Comparison of ENCODE assay signal across 8 mouse cellular contexts in the genomic region with DNA sequence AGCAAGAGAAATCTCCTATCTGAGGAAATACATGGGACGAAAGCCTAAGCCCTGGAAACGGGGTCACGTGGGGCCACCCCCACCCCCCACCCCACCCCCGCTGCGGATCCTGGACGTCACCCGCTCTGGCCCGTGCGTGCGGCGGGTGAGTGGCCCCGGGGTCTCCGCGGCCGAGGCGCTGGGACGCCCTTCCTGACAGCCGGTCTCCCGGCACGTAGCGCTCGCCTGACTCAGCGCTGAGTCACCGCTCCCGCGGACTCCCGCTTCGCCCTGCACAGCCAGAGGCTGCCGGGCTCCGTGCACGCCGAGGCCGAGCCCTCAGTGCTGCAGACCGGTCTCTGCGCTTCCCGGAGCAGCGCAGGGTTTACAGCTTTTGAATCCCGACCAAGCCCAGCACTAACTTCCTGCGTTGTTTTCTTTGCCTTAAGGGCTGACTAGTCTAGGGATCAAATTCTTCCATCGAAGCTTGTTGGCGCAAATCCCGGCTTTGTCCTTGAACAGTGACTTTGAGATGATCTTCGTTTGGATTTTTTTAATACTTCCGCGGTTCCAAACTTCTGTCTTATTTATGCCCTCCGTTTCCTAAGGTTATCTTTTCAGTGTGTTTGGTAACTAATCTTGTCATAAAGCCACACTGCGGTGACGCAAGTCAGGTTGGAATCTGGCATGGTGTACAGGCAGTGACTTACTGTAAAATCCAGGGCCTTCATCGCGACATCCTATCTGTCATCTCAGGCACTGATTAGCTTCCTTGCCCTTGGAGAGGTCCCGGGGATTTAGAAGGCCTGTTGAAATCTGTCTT.
A peak's percentile ranks its signal among the peaks of the same experiment; 100 is the strongest.
DNase-seq lines count a peak whose midpoint lies in the region; ATAC-seq and TF ChIP-seq lines count a peak whose summit lies in the region.

No protein-coding gene starts in this region.

- no peaks in the 10 kb centered on the region for H3K79me2 ChIP-seq in C2C12 (ENCODE audit: control insufficient read depth, insufficient read depth)

- H3K4me3 ChIP-seq in C2C12 (ENCODE audit: insufficient read depth, poor library complexity, severe bottlenecking), result no peak overlapping the region
- H3K4me3 ChIP-seq in bone marrow, adult 2 months (replicated peaks; ENCODE audit: control insufficient read depth, low read depth, low read length), result peak overlapping the region; percentile 25
- peak overlapping the region; percentile 52 for H3K4me3 ChIP-seq in embryonic facial prominence, embryonic 14.5 days (ENCODE audit: low read depth, low read length)
- peak overlapping the region; percentile 57 for H3K4me3 ChIP-seq in heart, embryonic 10.5 days
- peak overlapping the region; percentile 48 for H3K4me3 ChIP-seq in kidney, embryonic 15.5 days (replicated peaks)
- H3K4me3 ChIP-seq in liver, embryonic 12.5 days, result peak overlapping the region; percentile 52
- H3K4me3 ChIP-seq in testis, adult 2 months (ENCODE audit: control insufficient read depth, low read depth, low read length), result peak overlapping the region; percentile 88

- no peaks in the 10 kb centered on the region for H3K27me3 ChIP-seq in C2C12 (ENCODE audit: control insufficient read depth, insufficient read depth, insufficient read length)
- H3K27me3 ChIP-seq in embryonic facial prominence, embryonic 14.5 days (replicated peaks; ENCODE audit: control insufficient read depth, insufficient read depth, low read length), result no peaks in the 10 kb centered on the region
- no peaks in the 10 kb centered on the region for H3K27me3 ChIP-seq in heart, embryonic 10.5 days (ENCODE audit: insufficient read depth, poor library complexity, severe bottlenecking)
- no peaks in the 10 kb centered on the region for H3K27me3 ChIP-seq in kidney, embryonic 15.5 days
- H3K27me3 ChIP-seq in liver, embryonic 12.5 days (replicated peaks), result peaks cover 9% of the 10 kb centered on the region
- no peaks in the 10 kb centered on the region; the same call in 1 of the 2 replicates for H3K27me3 ChIP-seq in testis, adult 2 months (ENCODE audit: control insufficient read depth, insufficient read depth, low read length)

- peak; percentile 97 for ATAC-seq in embryonic facial prominence, embryonic 14.5 days (ENCODE audit: low read depth)
- ATAC-seq in kidney, embryonic 15.5 days (replicated peaks; ENCODE audit: low FRiP score), result peak; percentile 99
- ATAC-seq in liver, embryonic 12.5 days, result peak; percentile 94

- H3K9ac ChIP-seq in embryonic facial prominence, embryonic 14.5 days (ENCODE audit: low read depth, low read length), result peak overlapping the region; percentile 75
- peak overlapping the region; percentile 49 for H3K9ac ChIP-seq in kidney, embryonic 15.5 days
- peak overlapping the region; percentile 57 for H3K9ac ChIP-seq in liver, embryonic 12.5 days

- peak; percentile 90 for DNase-seq in embryonic facial prominence, embryonic 14.5 days (ENCODE audit: low spot score)
- DNase-seq in heart, embryonic 10.5 days (ENCODE audit: low spot score), result peak; percentile 93
- peak; percentile 43 to 52 for DNase-seq in natural killer cell, adult 2 months (ENCODE audit: low spot score in 2 of 2)

- H3ac ChIP-seq in C2C12 (ENCODE audit: control insufficient read depth, insufficient read length, low read depth), result peak overlapping the region; percentile 45

- TF ChIP-seq CTCF in C2C12 (IDR thresholded peaks at IDR 0.05; ENCODE audit: control insufficient read depth, insufficient read depth, insufficient read length), result no peak
- TF ChIP-seq CTCF in bone marrow, adult 2 months (IDR thresholded peaks at IDR 0.05; ENCODE audit: control insufficient read depth, insufficient read depth, low read length), result no peak
- TF ChIP-seq CTCF in testis, adult 2 months (IDR thresholded peaks at IDR 0.05; ENCODE audit: control insufficient read depth, insufficient read depth, insufficient replicate concordance, low read depth, low read length), result no peak

- H3K9me3 ChIP-seq in embryonic facial prominence, embryonic 14.5 days (ENCODE audit: control insufficient read depth, low read length), result no peaks in the 10 kb centered on the region
- no peaks in the 10 kb centered on the region for H3K9me3 ChIP-seq in heart, embryonic 10.5 days
- no peaks in the 10 kb centered on the region for H3K9me3 ChIP-seq in kidney, embryonic 15.5 days (replicated peaks)
- H3K9me3 ChIP-seq in liver, embryonic 12.5 days (replicated peaks), result no peaks in the 10 kb centered on the region

- peak overlapping the region; percentile 75 for H3K4me2 ChIP-seq in embryonic facial prominence, embryonic 14.5 days (ENCODE audit: low read depth, low read length)
- H3K4me2 ChIP-seq in kidney, embryonic 15.5 days, result peak overlapping the region; percentile 77
- peak overlapping the region; percentile 76 for H3K4me2 ChIP-seq in liver, embryonic 12.5 days

- H3K36me3 ChIP-seq in C2C12 (ENCODE audit: control insufficient read depth, insufficient read depth), result no peaks in the 10 kb centered on the region
- H3K36me3 ChIP-seq in embryonic facial prominence, embryonic 14.5 days (ENCODE audit: control insufficient read depth, insufficient read depth, low read length), result no peaks in the 10 kb centered on the region
- no peaks in the 10 kb centered on the region for H3K36me3 ChIP-seq in heart, embryonic 10.5 days
- no peaks in the 10 kb centered on the region for H3K36me3 ChIP-seq in kidney, embryonic 15.5 days
- H3K36me3 ChIP-seq in liver, embryonic 12.5 days, result no peaks in the 10 kb centered on the region
- no peaks in the 10 kb centered on the region for H3K36me3 ChIP-seq in testis, adult 2 months (ENCODE audit: control insufficient read depth, insufficient read depth, low read length)

- no peaks in the 10 kb centered on the region for H3K4me1 ChIP-seq in bone marrow, adult 2 months (ENCODE audit: control insufficient read depth, insufficient read depth, low read length)
- peaks cover 6% of the 10 kb centered on the region; the same call in 1 of the 2 replicates for H3K4me1 ChIP-seq in embryonic facial prominence, embryonic 14.5 days (ENCODE audit: control insufficient read depth, insufficient read depth, low read length)
- 0 out of 2 replicates have a peak, but pooled peaks cover 7% of the 10 kb centered on the region for H3K4me1 ChIP-seq in heart, embryonic 10.5 days
- H3K4me1 ChIP-seq in kidney, embryonic 15.5 days, result peaks cover 12% of the 10 kb centered on the region
- H3K4me1 ChIP-seq in liver, embryonic 12.5 days, result 0 out of 2 replicates have a peak, but pooled peaks cover 5% of the 10 kb centered on the region
- H3K4me1 ChIP-seq in testis, adult 2 months (ENCODE audit: control insufficient read depth, insufficient read depth, low read length), result peaks cover 3% of the 10 kb centered on the region; the same call in 1 of the 2 replicates

- peak; percentile 28; the same call in 1 of the 2 replicates for TF ChIP-seq POLR2A in bone marrow, adult 2 months (IDR thresholded peaks at IDR 0.05; ENCODE audit: borderline replicate concordance, control insufficient read depth, low read depth, low read length)
- peak; percentile 36; the same call in 1 of the 2 replicates for TF ChIP-seq POLR2A in testis, adult 2 months (IDR thresholded peaks at IDR 0.05; ENCODE audit: control insufficient read depth, low read depth, low read length)

- no peaks in the 10 kb centered on the region for H3K79me3 ChIP-seq in C2C12 (ENCODE audit: low read depth)

- WGBS in bone marrow, adult 2 months, result 8% methylated on average over 46 of the region's 51 CpGs
- 7% methylated on average over 20 of the region's 51 CpGs for WGBS in embryonic facial prominence, embryonic 14.5 days
- WGBS in heart, embryonic 10.5 days, result 2% methylated on average over 51 of the region's 51 CpGs
- 3% methylated on average over 51 of the region's 51 CpGs for WGBS in kidney, embryonic 15.5 days
- 6% methylated on average over 51 of the region's 51 CpGs for WGBS in liver, embryonic 12.5 days (ENCODE audit: insufficient replicate concordance)

- H3K27ac ChIP-seq in bone marrow, adult 2 months (ENCODE audit: control insufficient read depth, insufficient read depth, low read depth, low read length, poor library complexity), result peak overlapping the region; percentile 24; the same call in 1 of the 2 replicates
- peak overlapping the region; percentile 89 for H3K27ac ChIP-seq in embryonic facial prominence, embryonic 14.5 days (replicated peaks; ENCODE audit: low read depth, low read length)
- H3K27ac ChIP-seq in heart, embryonic 10.5 days, result peak overlapping the region; percentile 88
- peak overlapping the region; percentile 88 for H3K27ac ChIP-seq in kidney, embryonic 15.5 days
- 0 out of 2 replicates have a peak overlapping the region, but pooled peaks have one; percentile 30 for H3K27ac ChIP-seq in liver, embryonic 12.5 days
- H3K27ac ChIP-seq in testis, adult 2 months (ENCODE audit: control insufficient read depth, insufficient read depth, low read depth, low read length), result peak overlapping the region; percentile 75

TF ChIP-seq in C2C12, 6 proteins besides CTCF, POLR2A, EP300 and RAD21:
- TF ChIP-seq MAX (IDR thresholded peaks at IDR 0.05) (peak; percentile 75), FOSL1 (IDR thresholded peaks at IDR 0.05; ENCODE audit: insufficient read depth, low read length, poor library complexity, severe bottlenecking) (peak; percentile 88), CEBPB (IDR thresholded peaks at IDR 0.05; ENCODE audit: low read depth) (peak; percentile 67), MYOD1 (IDR thresholded peaks at IDR 0.05; ENCODE audit: control insufficient read depth, insufficient read length, low read depth) (peak; percentile 64), USF1 (IDR thresholded peaks at IDR 0.05; ENCODE audit: low read depth) (peak; percentile 84), MYOG (IDR thresholded peaks at IDR 0.05; ENCODE audit: control insufficient read depth, extremely low read depth, insufficient read length) (no peak)

Comparison
In these comparisons a context has a peak if more than half of its experiments do, and no peak if none do; other contexts are left out.
1. H3K27ac ChIP-seq: peak in every context shown above with its lines; median percentile 89 in embryonic facial prominence, embryonic 14.5 days; 88 in heart, embryonic 10.5 days; 88 in kidney, embryonic 15.5 days; 75 in testis, adult 2 months; 30 in liver, embryonic 12.5 days; 24 in bone marrow, adult 2 months.